Mouse (Mus musculus) layer of hippocampus, adult 9-10 months (tissue): ENCODE results near the gene Gpam.

Experiments used
- DNase-seq: peaks from one replicate; pipeline ENCODE4 v3.0.0; 2022; ENCODE audit warnings: low spot score

Gpam gene

DNA sequence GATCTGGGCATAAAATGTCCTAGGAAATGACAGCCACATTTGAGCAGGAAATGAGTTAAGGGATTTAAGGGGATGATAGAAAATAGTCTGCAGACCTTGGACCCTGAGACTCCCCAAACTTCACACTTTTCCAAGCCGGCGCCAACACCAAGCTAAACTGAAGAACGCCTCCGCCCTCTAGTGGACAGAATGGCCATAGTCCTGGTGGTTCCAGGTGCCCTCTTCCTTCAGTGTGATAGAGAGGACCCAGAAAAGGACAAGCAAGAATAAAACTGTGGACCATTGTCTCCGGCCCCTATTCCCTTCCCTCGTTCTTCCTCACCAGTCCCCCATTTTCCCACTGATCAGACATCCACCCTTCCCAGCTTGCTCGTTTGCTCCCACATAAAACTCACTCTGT is 66.1 kb downstream of the Gpam start:
- peak; percentile 48 for DNase-seq

DNA sequence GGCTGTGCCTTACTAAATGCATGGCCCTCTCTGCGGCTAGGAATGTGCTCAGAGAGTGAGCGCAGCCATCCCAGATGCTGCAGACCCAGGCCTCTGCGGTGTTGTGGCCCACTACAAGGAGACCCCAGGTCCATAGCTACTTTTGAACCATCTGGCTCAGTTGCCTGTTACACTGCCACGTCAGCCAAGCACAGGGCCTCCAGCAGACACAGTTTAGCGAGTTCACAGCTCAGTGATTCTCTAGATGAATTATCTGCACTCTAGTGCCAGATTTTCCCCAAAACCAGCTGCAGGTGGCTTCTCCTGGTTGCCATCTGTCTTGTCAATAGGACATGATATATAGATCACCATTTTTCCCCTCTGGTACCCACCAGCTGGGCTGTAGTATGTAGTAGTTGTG is 69.6 kb downstream of the Gpam start:
- no peak for DNase-seq

DNA sequence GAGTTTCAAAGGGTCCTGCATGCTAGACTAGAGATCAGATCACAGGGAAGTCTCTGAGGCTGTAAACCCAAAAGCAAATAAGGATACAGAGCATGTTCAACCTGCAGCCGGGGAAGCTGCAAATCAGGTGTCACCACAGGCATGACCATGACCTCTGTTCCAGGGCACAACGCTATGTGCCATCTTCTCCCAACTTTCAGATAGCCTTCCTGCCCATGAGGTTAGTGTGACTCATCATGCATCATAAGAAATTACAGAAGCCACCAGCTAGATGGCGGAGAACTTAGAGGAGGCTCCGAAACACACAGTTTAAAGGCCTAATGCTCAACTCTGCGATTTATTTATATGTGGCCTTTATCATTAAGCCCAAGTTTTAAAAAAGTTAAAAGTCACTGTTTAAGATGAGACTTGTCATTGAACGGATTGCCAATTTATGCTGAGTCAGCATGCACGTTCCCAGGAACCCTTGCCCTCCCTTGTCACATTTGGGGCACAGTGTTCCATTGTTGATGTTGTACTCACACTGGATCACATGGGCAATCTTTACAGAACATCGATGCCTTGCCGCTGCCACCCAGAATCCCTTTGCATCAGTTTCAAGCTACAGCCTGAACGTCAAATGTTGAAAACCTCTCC is 71.3 kb downstream of the Gpam start:
- DNase-seq: no peak

DNA sequence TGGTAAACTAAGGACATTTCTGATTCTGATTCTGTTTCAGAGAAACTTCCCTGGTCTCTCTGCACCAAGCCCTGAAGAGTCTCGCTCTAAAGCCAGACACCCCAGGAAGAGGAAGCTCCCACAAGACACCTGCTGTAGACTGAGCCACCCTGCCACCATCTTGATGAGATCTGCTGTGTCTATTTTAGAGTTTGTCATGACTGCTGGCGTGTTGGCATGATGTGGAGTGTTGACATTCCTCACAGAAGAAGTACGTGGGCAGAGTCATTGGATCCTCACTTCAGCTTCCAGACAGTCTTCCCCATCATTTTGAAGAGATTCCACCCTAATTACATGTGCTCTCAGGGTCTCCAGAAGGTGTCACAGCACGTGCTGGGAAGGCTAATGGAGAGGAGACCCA is 73.9 kb downstream of the Gpam start:
- no peak for DNase-seq

DNA sequence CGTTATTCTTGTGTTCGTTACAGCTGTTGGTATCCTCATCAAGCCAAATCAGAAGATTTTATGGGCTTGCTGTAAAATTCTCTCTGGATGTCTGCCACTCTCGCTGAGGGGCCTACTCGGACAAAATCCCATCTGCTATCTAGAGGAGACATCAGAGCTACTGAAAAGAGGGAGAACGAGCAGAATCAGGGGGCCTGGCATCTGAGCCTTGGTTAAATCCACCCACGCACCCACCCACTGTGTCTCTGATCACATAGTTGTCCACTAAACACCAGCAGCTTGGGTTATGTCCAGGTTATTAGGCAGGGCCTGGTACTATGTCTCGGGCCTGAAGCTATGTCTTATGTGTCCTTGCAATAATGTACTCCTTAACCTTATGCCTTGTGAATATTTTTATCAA is 89.6 kb downstream of the Gpam start:
- DNase-seq: no peak

DNA sequence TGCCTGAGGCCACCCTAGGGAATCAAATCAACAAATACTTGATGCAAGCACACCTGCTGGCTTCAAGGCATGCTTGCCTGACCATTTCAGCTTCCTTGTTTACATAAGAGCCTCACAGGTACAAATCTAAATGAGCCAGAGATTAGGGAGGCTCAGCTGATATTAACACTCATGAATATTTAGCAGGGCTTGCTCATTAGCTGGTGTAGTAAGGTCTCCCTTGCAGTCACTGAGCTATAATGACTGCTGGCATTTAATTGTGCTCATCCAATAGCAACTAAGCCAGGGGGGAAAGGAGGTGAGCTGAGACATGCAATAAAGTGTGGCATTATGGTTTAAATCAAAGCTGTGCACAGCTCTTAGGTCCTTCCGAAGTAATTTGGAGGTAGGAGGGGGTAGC is 108.2 kb downstream of the Gpam start:
- DNase-seq: no peak
